Mouse (Mus musculus) thymus, postnatal 36 days (tissue): ENCODE measurements at regions not wholly inside any gene's neighbourhood (a gene's known extent, or its start where the extent isn't known, plus 50 kb on each side); places are given as distances from the start of the nearest gene placed in this dataset.

Experiments
- DNase-seq, 2 experiments: peaks; one replicate each; pipeline ENCODE4 v3.0.0; 2022; ENCODE audit warnings: mixed read lengths in 2 of 2

DNA sequence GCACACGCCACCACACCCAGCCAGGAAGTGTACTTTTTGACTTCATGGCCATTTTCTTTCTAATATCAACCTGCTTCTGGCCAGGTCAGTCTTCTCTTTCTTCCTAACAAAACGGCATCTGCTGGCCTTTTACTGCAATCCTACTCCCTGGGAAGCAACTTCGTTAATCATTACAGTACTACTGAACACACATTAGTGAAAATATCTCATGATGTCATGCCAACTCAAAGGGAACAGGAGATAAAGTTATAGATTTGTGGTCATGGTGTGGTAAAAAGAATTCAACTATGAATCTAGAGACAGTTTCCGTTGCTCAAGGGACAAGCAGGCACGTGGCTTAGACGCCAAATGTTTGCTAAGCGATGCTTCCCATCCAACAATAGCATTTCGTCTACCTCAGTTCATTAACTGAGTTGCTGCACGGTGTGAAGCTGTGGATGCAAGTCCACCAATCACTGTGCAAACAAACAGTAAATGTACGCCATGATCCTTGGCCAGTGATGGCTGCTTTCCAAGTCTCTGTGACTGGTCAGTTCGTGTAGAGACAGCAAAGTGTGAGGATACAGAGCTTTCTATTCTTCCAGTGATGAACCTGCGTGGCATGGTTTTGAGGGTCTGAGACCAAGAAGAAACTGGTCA lies 55.7 kb upstream of the Frmd6 start:
- DNase-seq, result no peak

DNA sequence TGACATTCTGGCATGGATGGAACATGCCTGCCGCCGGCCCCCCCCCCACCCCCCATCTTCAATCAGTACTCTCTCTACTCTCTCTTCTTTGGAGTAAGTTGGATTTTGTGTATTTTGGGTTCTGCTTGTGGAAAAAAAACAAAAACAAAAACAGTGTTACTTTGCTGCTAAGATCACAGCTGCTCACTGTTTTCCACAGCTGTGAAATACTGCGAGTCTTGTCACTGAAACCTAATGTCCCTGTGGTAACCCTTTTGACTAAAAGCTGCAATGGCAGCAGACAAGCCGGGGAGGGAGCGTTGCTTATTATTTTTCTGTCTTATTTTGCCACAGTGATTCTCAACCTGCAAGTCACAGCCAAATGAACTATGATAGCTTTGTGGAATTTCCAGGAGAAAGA lies 51.3 kb upstream of the Frmd6 start:
- no peak for DNase-seq

DNA sequence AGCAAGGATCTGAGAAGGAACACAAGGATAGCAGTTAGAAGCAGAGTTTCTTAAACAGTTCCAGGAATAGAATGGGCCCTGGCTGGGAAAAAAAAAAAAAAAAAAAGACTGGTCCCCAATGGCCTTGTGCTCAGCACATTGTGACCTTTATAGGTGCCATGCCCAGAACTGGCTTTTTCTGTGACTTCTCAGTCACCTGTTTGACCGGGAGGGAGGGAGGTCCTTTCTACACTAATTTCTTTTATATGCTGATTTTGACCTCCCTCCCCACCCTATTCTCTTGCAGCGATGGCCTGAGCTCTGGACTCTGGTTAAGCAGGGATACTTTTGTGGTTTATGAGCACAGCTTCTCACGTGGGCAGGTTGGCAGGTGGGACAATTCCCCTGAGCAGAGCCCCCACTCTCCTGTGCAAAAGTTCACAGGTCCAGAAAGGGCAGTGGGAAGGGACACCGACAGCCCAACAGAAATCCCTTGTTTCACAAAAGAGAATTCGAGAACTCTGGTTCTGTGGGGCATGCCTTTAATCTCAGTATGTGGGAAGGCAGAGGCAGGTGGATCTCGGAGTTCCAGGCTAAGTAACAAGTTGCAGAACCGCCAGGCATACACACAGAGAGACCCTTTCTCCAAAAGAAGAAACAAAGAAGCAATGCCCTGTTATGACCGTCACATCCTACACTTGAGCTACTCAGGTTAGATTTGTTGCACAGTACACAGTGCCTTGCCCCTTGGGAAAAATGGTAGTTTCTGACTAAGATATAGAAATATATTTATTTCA lies 50.3 kb upstream of the Frmd6 start:
- no peak for DNase-seq
